In the genomic region with DNA sequence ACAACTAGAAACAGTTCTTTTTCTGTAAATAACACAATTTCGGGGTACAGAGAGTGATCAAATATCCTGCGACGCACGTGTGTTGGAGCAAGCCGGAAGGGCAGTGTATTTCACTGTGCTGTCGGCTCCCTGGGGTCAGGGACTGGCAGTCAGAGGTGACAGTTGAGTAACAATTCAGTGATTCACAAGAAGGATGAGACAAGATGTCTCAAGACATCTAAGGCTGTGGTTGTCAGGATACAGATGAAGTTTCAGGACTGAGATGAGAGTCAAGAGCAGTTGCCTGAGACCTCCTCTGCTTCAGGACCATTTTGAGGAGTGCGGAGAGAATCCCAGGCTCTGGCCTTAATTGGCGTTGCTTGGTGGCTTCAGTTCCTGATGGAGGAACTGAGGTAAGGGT, we compare ENCODE assay signal across 11 mouse cellular contexts.
DNase-seq lines count a peak whose midpoint lies in the region; ATAC-seq and TF ChIP-seq lines count a peak whose summit lies in the region.
"Had no signal": no experiment of that assay in that cellular context is flagged by ENCODE, and none has a peak within 500 bp of the region (broad histone marks: within the 10 kb centered on the region; RNA-seq: fewer than 3 reads in every experiment).

No protein-coding gene starts in this region.

- no peak for TF ChIP-seq POLR2A in CH12.LX (IDR thresholded peaks at IDR 0.05; ENCODE audit: low read depth, low read length)

- in situ Hi-C loops in CH12.LX (cut with MboI; ENCODE audit: low pct_ligation_motif_present, low pct_unique_long_range_greater_than_20kb, low sequenced_read_pairs): no loop called here

- peak overlapping the region; percentile 74; the same call in 1 of the 2 replicates for H3K27ac ChIP-seq in hindbrain, embryonic 10.5 days
- H3K27ac ChIP-seq in hindbrain, embryonic 16.5 days (ENCODE audit: low read depth, low read length): no peak overlapping the region
- peak overlapping the region; percentile 90 for H3K27ac ChIP-seq in CH12.LX (ENCODE audit: insufficient read depth, low read depth)
- peak overlapping the region; percentile 80 for H3K27ac ChIP-seq in embryonic facial prominence, embryonic 13.5 days
- H3K27ac ChIP-seq in liver, embryonic 15.5 days (replicated peaks): peak overlapping the region; percentile 61

- H3K36me3 ChIP-seq in hindbrain, embryonic 10.5 days: peaks cover 12% of the 10 kb centered on the region
- peaks cover 4% of the 10 kb centered on the region; the same call in 1 of the 2 replicates for H3K36me3 ChIP-seq in hindbrain, embryonic 16.5 days (ENCODE audit: control insufficient read depth, insufficient read depth, low read length)
- peaks cover 9 to 23% of the 10 kb centered on the region in 2 experiments for H3K36me3 ChIP-seq in CH12.LX (replicated peaks in 1 of 2; ENCODE audit: control insufficient read depth in 1 of 2, insufficient read depth in 1 of 2, low read length in 1 of 2)
- peaks cover 13% of the 10 kb centered on the region for H3K36me3 ChIP-seq in embryonic facial prominence, embryonic 13.5 days
- peaks cover 14% of the 10 kb centered on the region for H3K36me3 ChIP-seq in liver, embryonic 15.5 days (replicated peaks)

- dilution Hi-C loops in CH12.LX (cut with MboI; ENCODE audit: extremely low pct_ligation_motif_present, extremely low pct_unique_long_range_greater_than_20kb, low sequenced_read_pairs): no loop called here

- no peak overlapping the region for H3K9ac ChIP-seq in hindbrain, embryonic 16.5 days (ENCODE audit: low read depth, low read length)
- no peak overlapping the region for H3K9ac ChIP-seq in CH12.LX (ENCODE audit: insufficient read depth, low read depth)
- H3K9ac ChIP-seq in embryonic facial prominence, embryonic 13.5 days: no peak overlapping the region
- H3K9ac ChIP-seq in liver, embryonic 15.5 days: no peak overlapping the region
- H3K9ac ChIP-seq: lung, embryonic 14.5 days had no signal

- no peaks in the 10 kb centered on the region for H3K27me3 ChIP-seq in hindbrain, embryonic 10.5 days (ENCODE audit: insufficient read depth, poor library complexity, severe bottlenecking)
- H3K27me3 ChIP-seq in hindbrain, embryonic 16.5 days (replicated peaks; ENCODE audit: control insufficient read depth, insufficient read depth, low read length): no peaks in the 10 kb centered on the region
- H3K27me3 ChIP-seq in CH12.LX (replicated peaks): no peaks in the 10 kb centered on the region
- no peaks in the 10 kb centered on the region for H3K27me3 ChIP-seq in embryonic facial prominence, embryonic 13.5 days
- H3K27me3 ChIP-seq in liver, embryonic 15.5 days: no peaks in the 10 kb centered on the region

- H3K4me2 ChIP-seq in hindbrain, embryonic 16.5 days (ENCODE audit: low read length): no peak overlapping the region
- H3K4me2 ChIP-seq in CH12.LX (ENCODE audit: insufficient read depth, low read depth, poor library complexity, severe bottlenecking): peak overlapping the region; percentile 90
- no peak overlapping the region for H3K4me2 ChIP-seq in embryonic facial prominence, embryonic 13.5 days
- H3K4me2 ChIP-seq in liver, embryonic 15.5 days: no peak overlapping the region
- H3K4me2 ChIP-seq: lung, embryonic 14.5 days had no signal

- DNase-seq in hindbrain, embryonic 10.5 days (ENCODE audit: low spot score): no peak
- DNase-seq in CH12.LX (ENCODE audit: extremely low read depth): no peak
- no peak for DNase-seq in kidney, postnatal 14 days
- DNase-seq in ovary, postnatal 36 days (ENCODE audit: low spot score): no peak
- no peak for DNase-seq in testis, postnatal 10 days (ENCODE audit: low spot score)
- DNase-seq: cerebellum, adult 18-20 months; kidney, adult 9 months; lung, embryonic 14.5 days had no signal

- ATAC-seq in hindbrain, embryonic 16.5 days: no peak
- no peak for ATAC-seq in embryonic facial prominence, embryonic 13.5 days (ENCODE audit: insufficient number of reproducible peaks, insufficient read depth, low FRiP score, low TSS enrichment, low read depth)
- ATAC-seq in liver, embryonic 15.5 days (ENCODE audit: insufficient read depth): no peak

- WGBS in hindbrain, embryonic 10.5 days: 84% methylated on average over 8 of the region's 8 CpGs
- WGBS in hindbrain, embryonic 16.5 days: 85% methylated on average over 8 of the region's 8 CpGs
- 76% methylated on average over 8 of the region's 8 CpGs for WGBS in embryonic facial prominence, embryonic 13.5 days
- WGBS in liver, embryonic 15.5 days (ENCODE audit: insufficient replicate concordance): 67% methylated on average over 8 of the region's 8 CpGs

- H3K4me3 ChIP-seq in hindbrain, embryonic 10.5 days: no peak overlapping the region
- H3K4me3 ChIP-seq in hindbrain, embryonic 16.5 days (ENCODE audit: low read length): no peak overlapping the region
- no peak overlapping the region for H3K4me3 ChIP-seq in CH12.LX (replicated peaks in 1 of 3; ENCODE audit: low read depth in 2 of 3, low read length in 2 of 3, poor library complexity in 1 of 3)
- H3K4me3 ChIP-seq in embryonic facial prominence, embryonic 13.5 days: no peak overlapping the region
- H3K4me3 ChIP-seq in liver, embryonic 15.5 days (replicated peaks): no peak overlapping the region

- H3K79me2 ChIP-seq in CH12.LX (replicated peaks; ENCODE audit: control insufficient read depth, extremely low read depth, insufficient read depth, poor library complexity, severe bottlenecking): no peaks in the 10 kb centered on the region

- no peak for TF ChIP-seq EP300 in CH12.LX (IDR thresholded peaks at IDR 0.05; ENCODE audit: low read length)

- no peak for TF ChIP-seq CTCF in CH12.LX (conservative IDR thresholded peaks at IDR 0.05 in 1 of 2, IDR thresholded peaks at IDR 0.05 in 1 of 2; ENCODE audit: low read depth in 2 of 2, low read length in 2 of 2)

- peaks cover 36% of the 10 kb centered on the region for H3K4me1 ChIP-seq in hindbrain, embryonic 10.5 days (replicated peaks)
- no peaks in the 10 kb centered on the region for H3K4me1 ChIP-seq in hindbrain, embryonic 16.5 days (ENCODE audit: control insufficient read depth, insufficient read depth, low read depth, low read length)
- peaks cover 22 to 64% of the 10 kb centered on the region in 2 experiments for H3K4me1 ChIP-seq in CH12.LX (ENCODE audit: control insufficient read depth in 1 of 2, insufficient read depth in 2 of 2)
- H3K4me1 ChIP-seq in embryonic facial prominence, embryonic 13.5 days: peaks cover 58% of the 10 kb centered on the region
- peaks cover 39% of the 10 kb centered on the region for H3K4me1 ChIP-seq in liver, embryonic 15.5 days (replicated peaks)

- TF ChIP-seq RAD21 in CH12.LX (IDR thresholded peaks at IDR 0.05; ENCODE audit: low read depth, low read length): no peak

- no peaks in the 10 kb centered on the region for H3K9me3 ChIP-seq in hindbrain, embryonic 10.5 days
- H3K9me3 ChIP-seq in hindbrain, embryonic 16.5 days (ENCODE audit: control insufficient read depth, low read length): no peaks in the 10 kb centered on the region
- H3K9me3 ChIP-seq in CH12.LX (replicated peaks; ENCODE audit: low read length): peaks cover 9% of the 10 kb centered on the region
- H3K9me3 ChIP-seq in embryonic facial prominence, embryonic 13.5 days: 0 out of 2 replicates have a peak, but pooled peaks cover 3% of the 10 kb centered on the region
- no peaks in the 10 kb centered on the region for H3K9me3 ChIP-seq in liver, embryonic 15.5 days (replicated peaks)

TF ChIP-seq in CH12.LX, 34 proteins besides CTCF, POLR2A, EP300 and RAD21:
- TF ChIP-seq RCOR1 (conservative IDR thresholded peaks at IDR 0.05; ENCODE audit: low read depth, low read length) (0 out of 2 replicates have a peak, but pooled peaks have one; percentile 4), CHD2 (IDR thresholded peaks at IDR 0.05; ENCODE audit: low read length) (no peak)
